Mouse (Mus musculus) kidney, adult 8-10 months (tissue): ENCODE measurements around the gene Lgr5.

Experiments
- DNase-seq, 2 experiments: peaks; one replicate each; pipeline ENCODE4 v3.0.0; 2022

Gene Lgr5

GRCm38 (mm10) chr10:115570577-115570976 is 17.0 kb downstream of the Lgr5 start:
- no peak for DNase-seq

GRCm38 (mm10) chr10:115569712-115570491 is 17.7 kb downstream of the Lgr5 start, which contains the start of gene A930009A15Rik:
Gene A930009A15Rik (plus strand): TSS chr10:115569986.
- DNase-seq: no peak

- DNase-seq: no peak
Measured at GRCm38 (mm10) chr10:115563961-115564360, 23.6 kb downstream of the Lgr5 start.

GRCm38 (mm10) chr10:115562911-115563686 is 24.5 kb downstream of the Lgr5 start:
- DNase-seq: no peak

GRCm38 (mm10) chr10:115561136-115561880 is 26.3 kb downstream of the Lgr5 start:
- peak; percentile 20 to 30 for DNase-seq

GRCm38 (mm10) chr10:115556738-115557242 is 30.8 kb downstream of the Lgr5 start:
- no peak for DNase-seq

- DNase-seq: no peak
Measured at GRCm38 (mm10) chr10:115555191-115555765, 32.3 kb downstream of the Lgr5 start.

- DNase-seq: no peak
Measured at GRCm38 (mm10) chr10:115553352-115554113, 34.0 kb downstream of the Lgr5 start.

- DNase-seq: no peak
Measured at GRCm38 (mm10) chr10:115551069-115551468, 36.5 kb downstream of the Lgr5 start.

- no peak for DNase-seq
Measured at GRCm38 (mm10) chr10:115550253-115550652, 37.3 kb downstream of the Lgr5 start.

GRCm38 (mm10) chr10:115542917-115543316 is 44.7 kb downstream of the Lgr5 start:
- DNase-seq: peak in 1 of 2 experiments; percentile 21

- no peak for DNase-seq
Measured at GRCm38 (mm10) chr10:115530746-115531145, 56.8 kb downstream of the Lgr5 start.

- no peak for DNase-seq
Measured at GRCm38 (mm10) chr10:115529768-115530167, 57.8 kb downstream of the Lgr5 start.

- DNase-seq: no peak
Measured at GRCm38 (mm10) chr10:115528892-115529291, 58.7 kb downstream of the Lgr5 start.

GRCm38 (mm10) chr10:115521081-115521451 is 66.5 kb downstream of the Lgr5 start:
- DNase-seq: no peak

GRCm38 (mm10) chr10:115520200-115521080 is 67.1 kb downstream of the Lgr5 start:
- DNase-seq: no peak

- no peak for DNase-seq
Measured at GRCm38 (mm10) chr10:115518845-115519244, 68.7 kb downstream of the Lgr5 start.

GRCm38 (mm10) chr10:115515503-115515902 is 72.1 kb downstream of the Lgr5 start:
- no peak for DNase-seq

- peak; percentile 41 to 49 for DNase-seq
Measured at GRCm38 (mm10) chr10:115510959-115511358, 76.6 kb downstream of the Lgr5 start.

- no peak for DNase-seq
Measured at GRCm38 (mm10) chr10:115505631-115506239, 81.8 kb downstream of the Lgr5 start.
